Mouse (Mus musculus): ENCODE results near the gene Rrm2.

- no peak for TF ChIP-seq CTCF (IDR thresholded peaks at IDR 0.05; ENCODE audit: borderline replicate concordance, control insufficient read depth, extremely low read depth, insufficient read depth, low read length, poor library complexity)
- TF ChIP-seq POLR2A (IDR thresholded peaks at IDR 0.05; ENCODE audit: control insufficient read depth, extremely low read depth, insufficient read depth, low read length, poor library complexity), result no peak
Measured at GRCm38 (mm10) chr12:24739963-24740362, 31.9 kb downstream of the Rrm2 start.
